Mouse (Mus musculus): ENCODE data around the gene Uba3. TPM values are rescaled to one million over a fixed set of nuclear protein-coding genes. Genes with fewer than 3 reads are reported as not detected.

The Uba3 gene
- polyA plus RNA-seq, 1 experiment from 2014 or later = 31.3 TPM

Other genes starting within 250 kb of the Uba3 start
- gene Fam19a4, start 145.2 kb downstream of the Uba3 start, polyA plus RNA-seq (2015; fragmentation: Nextera tagmentation; extraction: Ambion mirVana) = not detected in 2 replicates
- gene Eogt, start 56.5 kb downstream of the Uba3 start, polyA plus RNA-seq (2015; fragmentation: Nextera tagmentation; extraction: Ambion mirVana) = 2.0 and 2.3 TPM in 2 replicates
- 17.3 and 21.5 TPM in 2 replicates for gene Tmf1, start 26.5 kb downstream of the Uba3 start, polyA plus RNA-seq (2015; fragmentation: Nextera tagmentation; extraction: Ambion mirVana)
- gene Arl6ip5, start 5.0 kb upstream of the Uba3 start, polyA plus RNA-seq (2015; fragmentation: Nextera tagmentation; extraction: Ambion mirVana) = 34.8 and 41.8 TPM in 2 replicates
- 0.14 and 0.22 TPM in 2 replicates for gene Lmod3, start 47.1 kb upstream of the Uba3 start, polyA plus RNA-seq (2015; fragmentation: Nextera tagmentation; extraction: Ambion mirVana)